8 mouse cellular contexts compared by ENCODE assay signal in the genomic region with DNA sequence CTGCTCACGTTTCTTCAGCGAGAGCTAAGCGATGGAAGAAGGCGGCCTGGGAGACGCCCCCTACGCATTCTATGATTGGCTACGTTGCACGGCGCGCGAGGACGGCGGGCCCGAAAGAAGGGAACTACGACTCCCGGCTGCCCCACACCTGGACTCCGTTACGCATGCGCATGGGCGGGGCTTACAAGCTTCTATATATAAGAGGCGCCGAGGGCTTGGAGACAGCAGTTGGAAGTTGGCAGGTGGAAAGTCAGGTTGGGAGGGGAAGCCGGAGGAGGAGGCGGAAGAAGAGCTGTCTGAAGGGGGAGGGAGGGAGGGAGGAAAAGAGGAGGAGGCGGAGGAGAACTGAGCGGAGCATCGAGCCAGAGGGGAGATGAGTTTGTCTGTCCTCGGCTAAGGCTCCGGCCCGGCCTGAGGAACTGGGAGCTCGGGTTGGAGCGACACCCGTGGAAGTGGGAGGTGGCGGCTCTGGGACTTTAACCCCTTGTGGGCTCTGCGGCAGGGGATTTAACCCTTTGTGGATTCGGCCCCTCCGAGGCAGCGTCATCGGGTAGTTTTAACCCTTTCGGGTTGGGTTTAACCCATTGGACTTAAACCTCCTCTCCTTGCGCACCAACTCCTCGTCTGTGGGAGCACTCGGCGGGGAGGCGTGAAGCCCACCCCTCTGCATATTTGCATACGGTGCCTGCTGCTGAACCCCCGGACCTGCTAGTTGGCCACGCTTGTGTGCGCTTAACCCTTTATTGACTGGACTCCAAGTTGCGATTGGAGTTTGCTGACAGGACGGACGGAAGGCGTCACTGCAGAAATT. TPM values are rescaled to one million over a fixed set of nuclear protein-coding genes. Genes with fewer than 3 reads are reported as not detected.
A peak's percentile ranks its signal among the peaks of the same experiment; 100 is the strongest.
DNase-seq lines count a peak whose midpoint lies in the region; ATAC-seq and TF ChIP-seq lines count a peak whose summit lies in the region.

Hexim1 (plus strand) TSS at position 224 of the 811 bp plus-strand sequence.

- no peaks in the 10 kb centered on the region; the same call in 1 of the 2 replicates for H3K79me2 ChIP-seq in liver, adult 2 months (ENCODE audit: control insufficient read depth, insufficient read depth, low read length)
- peaks cover 31% of the 10 kb centered on the region for H3K79me2 ChIP-seq in myocyte (ENCODE audit: control insufficient read depth, insufficient read depth)

- TF ChIP-seq CTCF in liver, adult 2 months (IDR thresholded peaks at IDR 0.05; ENCODE audit: low read depth, low read length), result no peak

- H3K4me2 ChIP-seq in kidney, embryonic 16.5 days (replicated peaks; ENCODE audit: low read depth, low read length), result peak within 1 kb of the TSS; percentile 90
- peak within 1 kb of the TSS; percentile 88 for H3K4me2 ChIP-seq in myocyte (ENCODE audit: low read depth)

- peak within 1 kb of the TSS; percentile 90 for H3K27ac ChIP-seq in heart, embryonic 10.5 days
- H3K27ac ChIP-seq in kidney, embryonic 16.5 days (ENCODE audit: low read length), result peak within 1 kb of the TSS; percentile 95
- peak within 1 kb of the TSS; percentile 90 for H3K27ac ChIP-seq in liver, adult 2 months (replicated peaks; ENCODE audit: insufficient read depth, low read depth, low read length)

- H3K36me3 ChIP-seq in heart, embryonic 10.5 days, result no peaks in the 10 kb centered on the region
- H3K36me3 ChIP-seq in kidney, embryonic 16.5 days (ENCODE audit: insufficient read depth, low read length), result no peaks in the 10 kb centered on the region
- H3K36me3 ChIP-seq in liver, adult 2 months (ENCODE audit: control insufficient read depth, insufficient read depth, low read length), result no peaks in the 10 kb centered on the region
- no peaks in the 10 kb centered on the region for H3K36me3 ChIP-seq in myocyte (ENCODE audit: control insufficient read depth, insufficient read depth)
- no peaks in the 10 kb centered on the region; the same call in 1 of the 2 replicates for H3K36me3 ChIP-seq in splenic B cell, adult 2 months (ENCODE audit: control insufficient read depth, insufficient read depth, low read length, poor library complexity, severe bottlenecking)

- WGBS in heart, embryonic 10.5 days, result under 1% methylated on average over 53 of the region's 53 CpGs
- under 1% methylated on average over 50 of the region's 53 CpGs for WGBS in kidney, embryonic 16.5 days
- under 1% methylated on average over 53 of the region's 53 CpGs for WGBS in liver, adult 2 months

- no peaks in the 10 kb centered on the region for H3K9me3 ChIP-seq in heart, embryonic 10.5 days
- no peaks in the 10 kb centered on the region for H3K9me3 ChIP-seq in kidney, embryonic 16.5 days (ENCODE audit: low read length)

- peaks cover 2% of the 10 kb centered on the region; the same call in 1 of the 2 replicates for H3K27me3 ChIP-seq in heart, embryonic 10.5 days (ENCODE audit: insufficient read depth, poor library complexity, severe bottlenecking)
- H3K27me3 ChIP-seq in kidney, embryonic 16.5 days (ENCODE audit: insufficient read depth, low read length), result no peaks in the 10 kb centered on the region
- no peaks in the 10 kb centered on the region for H3K27me3 ChIP-seq in liver, adult 2 months (ENCODE audit: control insufficient read depth, insufficient read depth, low read length)
- H3K27me3 ChIP-seq in myocyte (ENCODE audit: control insufficient read depth, insufficient read depth, insufficient read length), result no peaks in the 10 kb centered on the region
- H3K27me3 ChIP-seq in splenic B cell, adult 2 months (ENCODE audit: control insufficient read depth, insufficient read depth, low read length, poor library complexity, severe bottlenecking), result no peaks in the 10 kb centered on the region

- peak within 1 kb of the TSS; percentile 73 for H3ac ChIP-seq in myocyte (ENCODE audit: control insufficient read depth, insufficient read length)

- DNase-seq in B cell, adult 2 months, result peak; percentile 100
- DNase-seq in brain, adult 2 months (ENCODE audit: low read depth, low spot score), result peak; percentile 100
- peak; percentile 100 for DNase-seq in heart, embryonic 10.5 days (ENCODE audit: low spot score)
- peak; percentile 99 for DNase-seq in liver, adult 2 months (ENCODE audit: extremely low read depth, low read depth, low spot score)
- DNase-seq in splenic B cell, adult 2 months (ENCODE audit: low read depth, low spot score), result peak; percentile 100

- peak within 1 kb of the TSS; percentile 69 for H3K4me3 ChIP-seq in heart, embryonic 10.5 days
- H3K4me3 ChIP-seq in kidney, embryonic 16.5 days (ENCODE audit: low read length), result peak within 1 kb of the TSS; percentile 83
- H3K4me3 ChIP-seq in liver, adult 2 months (ENCODE audit: insufficient read depth, low read depth, low read length), result peak within 1 kb of the TSS; percentile 93
- H3K4me3 ChIP-seq in myocyte, result peak within 1 kb of the TSS; percentile 99

- peaks cover 44% of the 10 kb centered on the region for H3K4me1 ChIP-seq in heart, embryonic 10.5 days
- H3K4me1 ChIP-seq in kidney, embryonic 16.5 days (ENCODE audit: insufficient read depth, low read length), result peaks cover 30% of the 10 kb centered on the region
- H3K4me1 ChIP-seq in liver, adult 2 months (ENCODE audit: control insufficient read depth, insufficient read depth, low read length), result peaks cover 17% of the 10 kb centered on the region

- ATAC-seq in erythroblast, adult 5-6 weeks (replicated peaks; ENCODE audit: low FRiP score, poor library complexity, severe bottlenecking), result peak; percentile 84
- peak; percentile 95 for ATAC-seq in kidney, embryonic 16.5 days (ENCODE audit: low FRiP score, low TSS enrichment)

- H3K9ac ChIP-seq in kidney, embryonic 16.5 days (replicated peaks; ENCODE audit: low read length), result peak within 1 kb of the TSS; percentile 94
- peak within 1 kb of the TSS; percentile 90 for H3K9ac ChIP-seq in liver, adult 2 months (ENCODE audit: low read depth, low read length)

- TF ChIP-seq POLR2A in liver, adult 2 months (IDR thresholded peaks at IDR 0.05; ENCODE audit: extremely low read depth, insufficient read depth, low read length), result peak; percentile 97
- peak; percentile 83 for TF ChIP-seq POLR2A in myocyte (IDR thresholded peaks at IDR 0.05; ENCODE audit: insufficient read length, low read depth)

TF ChIP-seq in myocyte, 11 proteins besides CTCF, POLR2A, EP300 and RAD21:
- TF ChIP-seq SRF (IDR thresholded peaks at IDR 0.05; ENCODE audit: control insufficient read depth, insufficient read length, low read depth) (peak; percentile 58), MYOD1 (IDR thresholded peaks at IDR 0.05; ENCODE audit: control insufficient read depth in 1 of 3, insufficient read length in 2 of 3, low read depth in 2 of 3) (peak in 1 of 3 experiments; percentile 19), POLR2AphosphoS2 (IDR thresholded peaks at IDR 0.05; ENCODE audit: insufficient read length, low read depth) (peak; percentile 85), E2F4 (IDR thresholded peaks at IDR 0.05; ENCODE audit: insufficient read depth) (peak; percentile 11), TCF12 (IDR thresholded peaks at IDR 0.05; ENCODE audit: insufficient read depth, poor library complexity, severe bottlenecking) (no peak)
TF ChIP-seq in myocyte: peak in this region for 4.

RNA-seq across cellular contexts. Expression of gene Hexim1, which starts in this region (rescaled TPM):
- 14.8 and 15.9 TPM in 2 replicates for total RNA-seq in erythroblast, adult 5-6 weeks (2015; ENCODE audit: low replicate concordance)
- total RNA-seq in erythroblast, adult 5-6 weeks (2017; ENCODE audit: low replicate concordance), result 27.9 and 36.7 TPM in 2 replicates
- 1.8 and 2.8 TPM in 2 replicates for polyA plus RNA-seq in heart, embryonic 10.5 days (2016; fragmentation: Nextera tagmentation; extraction: Ambion mirVana)
- 5.5 and 6.6 TPM in 2 replicates for polyA plus RNA-seq in kidney, embryonic 16.5 days (2015; fragmentation: Nextera tagmentation; extraction: Ambion mirVana)
- total RNA-seq in liver, adult 2 months (2014; rRNA removed), result 10.2 and 10.5 TPM in 2 replicates
- polyA plus RNA-seq in liver, adult 2 months (2012; rRNA removed), result 12.1 and 13.5 TPM in 2 replicates
- 18.7 TPM for polyA plus RNA-seq in myocyte (2012; fragmentation: generic; extraction: Trizol)

Comparison
In these comparisons a context has a peak if more than half of its experiments do, and no peak if none do; other contexts are left out.
1. Peak in every context shown above with its lines: DNase-seq, ATAC-seq, H3K4me3 ChIP-seq and H3K27ac ChIP-seq.